Mouse (Mus musculus) spleen, adult 2 months (tissue): ENCODE measurements around the gene Samd10.

ENCODE experiments used
- CTCF ChIP-seq: fragments of 200-500 bp; IDR thresholded peaks from 2 replicates; pipeline ENCODE4 v1.5.1; 2011; ENCODE audit warnings: mild to moderate bottlenecking, inconsistent platforms; ENCODE audit not compliant: insufficient read depth, insufficient read length, insufficient replicate concordance; ENCODE audit errors: extremely low read depth
- POLR2A ChIP-seq: fragments of 200-500 bp; IDR thresholded peaks from 2 replicates; pipeline ENCODE4 v1.6.1; 2011; ENCODE audit warnings: low read depth, low read length, inconsistent platforms

- TF ChIP-seq POLR2A (no peak), CTCF (no peak)
Observed at GRCm38 (mm10) chr2:181576613-181577012, 22.4 kb downstream of the Samd10 start.
